Mouse (Mus musculus) heart, postnatal 0 days (tissue): Measurements from ENCODE around the gene Erc1. TPM values are rescaled to one million over a fixed set of nuclear protein-coding genes. Genes with fewer than 3 reads are reported as not detected.
A peak's percentile ranks its signal among the peaks of the same experiment; 100 is the strongest.

ENCODE experiments used
- ATAC-seq: fragments of 200-750 bp; cut with Nextera tagmentation; 2 replicates; pipeline ENCODE4 v1.8.0; 2017; ENCODE audit warnings: low read depth, moderate number of reproducible peaks, moderate library complexity; ENCODE audit not compliant: insufficient read depth
- DNase-seq: peaks from one replicate; pipeline ENCODE4 v3.0.0-alpha.2; 2016; ENCODE audit warnings: low spot score
- H3K27ac ChIP-seq: fragments of 300-500 bp; sonication (generic); 2 replicates; pipeline ENCODE4 v1.5.1; 2014; ENCODE audit warnings: low read depth, mild to moderate bottlenecking
- H3K27me3 ChIP-seq: fragments of 300-500 bp; sonication (generic); 2 replicates; pipeline ENCODE4 v1.6.1; 2014; ENCODE audit warnings: low read length, mixed read lengths; ENCODE audit not compliant: control insufficient read depth, insufficient read depth
- H3K36me3 ChIP-seq: fragments of 300-500 bp; sonication (generic); replicated peaks from 2 replicates; pipeline ENCODE4 v1.6.1; 2014; ENCODE audit warnings: low read length, mixed read lengths; ENCODE audit not compliant: control insufficient read depth, insufficient read depth
- H3K4me1 ChIP-seq: fragments of 300-500 bp; sonication (generic); 2 replicates; pipeline ENCODE4 v1.6.1; 2014; ENCODE audit warnings: antibody characterized with exemption; ENCODE audit not compliant: control insufficient read depth, insufficient read depth
- H3K4me2 ChIP-seq: fragments of 300-500 bp; sonication (generic); 2 replicates; pipeline ENCODE4 v1.6.1; 2014; ENCODE audit warnings: low read depth, mild to moderate bottlenecking, low read length, moderate library complexity
- H3K4me3 ChIP-seq: fragments of 300-500 bp; sonication (generic); 2 replicates; pipeline ENCODE4 v1.5.1; 2014; ENCODE audit warnings: low read depth, low read length
- H3K9ac ChIP-seq: fragments of 300-500 bp; sonication (generic); replicated peaks from 2 replicates; pipeline ENCODE4 v1.6.1; 2014; ENCODE audit warnings: low read depth, low read length, mixed read lengths
- H3K9me3 ChIP-seq: fragments of 300-500 bp; sonication (generic); replicated peaks from 2 replicates; pipeline ENCODE4 v1.6.1; 2016; ENCODE audit warnings: low read length; ENCODE audit not compliant: control insufficient read depth
- CTCF ChIP-seq: IDR thresholded peaks from 2 replicates; pipeline ENCODE4 v1.5.1; 2016; ENCODE audit warnings: antibody characterized with exemption, control low read depth, low read depth
- EP300 ChIP-seq: IDR thresholded peaks from 2 replicates; pipeline ENCODE4 v1.6.1; 2016; ENCODE audit warnings: antibody characterized with exemption, low read depth
- WGBS: fragments of 180-500 bp; shearing (Covaris S2); extraction: QIAGEN DNeasy Blood & Tissue Kit; methylation state at CpG from one replicate; pipeline ENCODE4 v1.1.7; 2014; 5-methylcytosine and 5-hydroxymethylcytosine counted together
- polyA plus RNA-seq: library from polyadenylated mRNA; unstranded; fragments of >200 nt; fragmentation: Nextera tagmentation; extraction: Ambion mirVana; gene quantifications from 2 replicates; pipeline ENCODE4 v1.2.1, GENCODE M21; 2015
- total RNA-seq: library from RNA; depleted of rRNA; stranded (reverse); fragments of >200 nt; gene quantifications from 2 replicates; pipeline ENCODE4 v1.2.3, GENCODE M21; 2014; ENCODE audit warnings: low replicate concordance

Erc1 gene
- total and polyA plus RNA-seq, 2 experiments from 2014 or later: 11.9 to 30.7 TPM

DNA sequence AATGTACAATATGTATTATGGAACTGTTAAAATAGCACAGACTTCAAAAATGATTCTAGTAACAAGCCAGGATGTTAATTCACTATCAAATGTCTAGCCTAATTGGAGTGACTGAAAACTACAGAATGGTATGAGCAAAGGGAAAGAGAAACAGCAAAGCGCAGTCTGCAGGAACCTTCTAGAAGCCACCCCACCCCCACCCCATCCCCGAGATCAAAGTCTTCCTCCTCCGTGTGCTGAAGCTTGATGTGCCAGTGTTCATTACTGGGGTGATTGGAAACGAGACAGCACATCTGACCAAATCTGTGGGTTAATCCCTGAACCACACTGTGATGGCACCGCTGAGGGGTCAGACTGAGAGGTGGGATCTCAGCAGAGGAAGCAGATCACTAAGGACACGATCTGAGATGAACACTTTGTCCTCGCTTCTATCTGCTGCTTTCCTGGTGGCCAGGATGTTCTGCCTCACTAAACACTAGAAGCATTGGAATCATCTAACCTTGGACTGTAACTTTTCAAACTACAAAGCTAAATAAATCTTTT lies 98.8 kb downstream of the Erc1 start:
- DNase-seq (no peak), ATAC-seq (no peak)
- Histone ChIP-seq H3K4me2 (no peak overlapping the region), H3K36me3 (peaks cover 38% of the 10 kb centered on the region), H3K9ac (no peak overlapping the region), H3K4me3 (no peak overlapping the region), H3K27me3 (no peaks in the 10 kb centered on the region), H3K27ac (no peak overlapping the region), H3K4me1 (no peaks in the 10 kb centered on the region), H3K9me3 (no peaks in the 10 kb centered on the region)
- 90% methylated on average over 7 of the region's 7 CpGs for WGBS
- no peak for TF ChIP-seq CTCF
- no peak for TF ChIP-seq EP300

DNA sequence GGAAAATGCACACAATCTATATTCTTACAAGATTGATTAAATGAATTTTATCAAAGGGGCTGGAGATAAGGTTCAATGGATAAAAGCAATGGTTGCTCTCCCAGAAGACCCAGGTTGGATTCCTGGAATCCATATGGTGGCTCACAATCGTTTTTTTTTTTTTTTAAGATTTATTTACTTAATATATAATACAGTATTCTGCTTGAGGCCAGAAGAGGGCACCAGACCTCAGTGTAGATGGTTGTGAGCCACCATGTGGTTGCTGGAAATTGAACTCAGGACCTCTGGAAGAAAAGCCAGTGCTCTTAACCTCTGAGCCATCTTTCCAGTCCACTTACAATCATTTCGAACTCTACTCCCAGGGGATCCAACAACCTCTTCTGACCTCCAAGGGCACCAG lies 106.1 kb downstream of the Erc1 start:
- 75% methylated on average over 2 of the region's 2 CpGs for WGBS
- Histone ChIP-seq H3K27me3 (no peaks in the 10 kb centered on the region), H3K4me2 (no peak overlapping the region), H3K9ac (no peak overlapping the region), H3K4me3 (no peak overlapping the region), H3K4me1 (peaks cover 18% of the 10 kb centered on the region), H3K27ac (no peak overlapping the region), H3K9me3 (no peaks in the 10 kb centered on the region), H3K36me3 (peaks cover 11% of the 10 kb centered on the region)
- DNase-seq: no peak
- TF ChIP-seq CTCF: no peak
- TF ChIP-seq EP300: no peak
- ATAC-seq: no peak

DNA sequence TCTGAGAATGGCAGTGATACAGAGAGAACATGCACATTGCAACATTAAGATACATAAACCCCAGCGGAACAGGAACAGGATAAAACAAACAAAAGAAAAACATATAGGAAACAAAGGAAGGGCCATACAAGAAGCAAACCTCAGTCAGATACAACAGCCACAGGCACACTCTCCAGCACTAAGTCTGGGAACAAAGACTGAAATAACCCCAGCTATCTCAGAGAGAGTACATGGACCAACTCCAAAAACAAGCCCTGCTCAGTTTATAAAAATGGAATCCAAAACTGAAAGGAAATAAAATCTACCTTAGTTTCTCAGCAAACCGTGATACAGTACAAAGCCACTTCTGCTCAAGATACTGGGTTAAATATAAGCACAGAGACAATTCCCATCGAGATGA lies 107.4 kb downstream of the Erc1 start:
- no peaks in the 10 kb centered on the region for H3K9me3 ChIP-seq
- TF ChIP-seq CTCF (no peak), EP300 (no peak)
- H3K9ac ChIP-seq: no peak overlapping the region
- 36% methylated on average over 3 of the region's 3 CpGs for WGBS
- peaks cover 14% of the 10 kb centered on the region for H3K36me3 ChIP-seq
- no peak overlapping the region for H3K4me2 ChIP-seq
- peak; percentile 51; the same call in 1 of the 2 replicates for ATAC-seq
- H3K27me3 ChIP-seq: no peaks in the 10 kb centered on the region
- H3K27ac ChIP-seq: peak overlapping the region; percentile 50
- no peak overlapping the region for H3K4me3 ChIP-seq
- H3K4me1 ChIP-seq: peaks cover 18% of the 10 kb centered on the region
- DNase-seq: peak; percentile 41

DNA sequence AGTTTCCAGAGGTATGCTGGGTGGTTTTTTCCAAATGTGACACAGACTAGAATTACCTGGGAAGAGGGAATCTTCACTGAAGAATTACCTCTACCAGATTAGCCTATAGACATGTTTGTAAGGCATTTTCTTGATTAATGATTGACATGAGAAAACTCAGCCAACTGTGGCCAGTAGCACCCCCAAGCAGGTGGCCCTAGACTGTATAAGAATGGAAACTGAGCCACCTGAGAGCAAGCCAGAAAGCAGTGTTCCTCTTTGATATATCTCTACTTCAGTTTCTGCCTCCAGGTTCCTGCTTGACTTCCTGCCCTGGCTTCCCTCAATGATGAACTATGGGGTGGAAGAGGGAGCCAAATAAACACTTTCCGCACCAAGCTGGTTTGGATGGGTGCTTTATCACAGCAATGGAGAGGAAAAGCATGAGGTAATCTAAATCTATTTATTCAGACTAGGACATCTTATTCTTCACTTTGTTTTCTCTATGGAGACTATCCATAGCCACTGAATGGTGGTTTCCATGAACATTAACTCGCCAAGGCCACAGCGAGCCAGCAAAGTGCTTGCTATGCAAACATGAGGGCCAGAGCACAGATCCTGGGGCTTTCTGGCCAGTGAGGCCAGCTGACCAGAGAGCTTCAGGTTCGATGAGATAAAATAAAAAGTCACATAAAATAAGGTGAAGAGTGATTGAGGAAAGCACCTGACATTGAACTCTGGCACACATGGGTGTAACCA lies 109.2 kb downstream of the Erc1 start:
- H3K27ac ChIP-seq: no peak overlapping the region
- TF ChIP-seq CTCF: no peak
- TF ChIP-seq EP300: no peak
- ATAC-seq: no peak

DNA sequence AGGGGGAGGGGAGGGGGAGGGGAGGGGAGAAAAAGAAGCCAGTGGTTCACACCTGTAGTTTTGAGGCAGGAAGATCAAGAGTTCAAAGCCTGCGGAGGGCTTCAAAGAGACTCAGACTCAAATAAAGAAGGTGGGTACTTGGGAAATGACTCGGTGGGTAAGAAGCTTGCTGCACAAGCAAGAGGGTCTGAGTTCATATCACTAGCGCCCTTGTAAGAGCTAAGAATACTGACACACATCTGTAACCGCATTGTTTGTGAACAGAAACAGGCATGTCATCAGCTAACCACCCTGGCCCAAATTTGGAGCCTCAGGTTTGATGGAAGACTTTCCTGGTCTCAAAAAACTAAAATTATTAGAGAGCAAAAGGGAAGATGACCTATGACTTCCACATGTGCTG lies 110.3 kb downstream of the Erc1 start:
- WGBS: 93% methylated on average over 4 of the region's 4 CpGs
- no peak overlapping the region for H3K4me2 ChIP-seq
- ATAC-seq (no peak), DNase-seq (no peak)
- H3K36me3 ChIP-seq: peaks cover 8% of the 10 kb centered on the region; the same call in 1 of the 2 replicates
- TF ChIP-seq EP300: no peak
- no peak for TF ChIP-seq CTCF
- no peak overlapping the region for H3K4me3 ChIP-seq
- no peaks in the 10 kb centered on the region for H3K27me3 ChIP-seq
- no peak overlapping the region for H3K27ac ChIP-seq
- no peak overlapping the region for H3K9ac ChIP-seq
- H3K4me1 ChIP-seq: peaks cover 18% of the 10 kb centered on the region
- no peaks in the 10 kb centered on the region for H3K9me3 ChIP-seq

More for the DNA sequence above, 109.2 kb downstream of the Erc1 start:
- H3K4me2 ChIP-seq: no peak overlapping the region
- 88% methylated on average over 4 of the region's 4 CpGs for WGBS
- no peak overlapping the region for H3K4me3 ChIP-seq
- no peak for DNase-seq
- no peak overlapping the region for H3K9ac ChIP-seq
- H3K36me3 ChIP-seq: peaks cover 14% of the 10 kb centered on the region
- H3K9me3 ChIP-seq: no peaks in the 10 kb centered on the region
- no peaks in the 10 kb centered on the region for H3K27me3 ChIP-seq
- H3K4me1 ChIP-seq: peaks cover 18% of the 10 kb centered on the region

DNA sequence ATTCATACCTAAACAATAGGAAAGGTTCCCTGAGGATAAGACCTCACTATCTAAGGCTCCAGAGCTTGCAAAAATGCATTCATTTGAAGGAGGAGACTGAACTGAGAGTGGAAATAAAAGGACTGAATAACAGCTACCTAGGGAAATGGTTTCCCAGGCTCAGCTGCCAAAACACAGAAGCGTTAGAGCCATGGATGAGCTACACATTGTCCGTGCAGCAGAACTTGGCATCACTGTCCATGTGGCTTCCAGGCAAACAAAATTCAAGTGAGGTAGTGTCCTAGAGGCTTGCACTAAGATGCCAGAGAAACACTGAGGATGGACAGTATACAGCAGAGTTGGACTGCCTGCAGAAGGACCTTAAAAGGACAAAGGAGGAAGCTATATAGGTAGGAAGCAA lies 112.0 kb downstream of the Erc1 start:
- Histone ChIP-seq H3K9ac (no peak overlapping the region), H3K27ac (no peak overlapping the region), H3K4me1 (peaks cover 15% of the 10 kb centered on the region), H3K4me2 (no peak overlapping the region), H3K27me3 (no peaks in the 10 kb centered on the region), H3K4me3 (no peak overlapping the region), H3K9me3 (no peaks in the 10 kb centered on the region), H3K36me3 (0 out of 2 replicates have a peak, but pooled peaks cover 3% of the 10 kb centered on the region)
- ATAC-seq (no peak), DNase-seq (no peak)
- TF ChIP-seq EP300: no peak
- no peak for TF ChIP-seq CTCF
- 71% methylated on average over 2 of the region's 2 CpGs for WGBS
